Comparison of ENCODE assay signal across 8 mouse cellular contexts in the genomic region with DNA sequence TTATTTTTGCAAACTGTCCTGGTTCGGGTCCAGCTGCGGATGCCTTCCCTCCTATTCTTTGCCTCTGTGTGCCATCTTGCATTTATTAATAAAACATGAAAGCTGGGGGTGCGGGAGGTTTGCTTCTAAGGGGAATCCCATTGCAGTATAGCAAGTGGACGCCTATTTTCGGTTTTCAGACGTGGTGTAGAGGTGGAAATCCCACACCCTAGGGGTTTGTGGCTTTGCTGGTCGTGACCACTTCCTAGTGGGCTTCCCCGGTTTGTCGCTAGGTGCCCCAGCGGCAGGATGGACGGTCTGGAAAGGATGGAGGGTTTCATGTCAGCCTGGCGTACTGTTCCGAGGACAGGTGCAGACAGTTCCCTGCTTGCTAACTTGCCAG. TPM values are rescaled to one million over a fixed set of nuclear protein-coding genes. Genes with fewer than 3 reads are reported as not detected.
DNase-seq lines count a peak whose midpoint lies in the region; ATAC-seq and TF ChIP-seq lines count a peak whose summit lies in the region.

No protein-coding gene starts in this region.

- no peaks in the 10 kb centered on the region for H3K36me3 ChIP-seq in embryonic facial prominence, embryonic 13.5 days
- no peaks in the 10 kb centered on the region for H3K36me3 ChIP-seq in intestine, embryonic 14.5 days (ENCODE audit: control insufficient read depth, insufficient read depth, low read length)
- no peaks in the 10 kb centered on the region for H3K36me3 ChIP-seq in midbrain, embryonic 15.5 days (replicated peaks)

- ATAC-seq in embryonic facial prominence, embryonic 13.5 days (ENCODE audit: insufficient number of reproducible peaks, insufficient read depth, low FRiP score, low TSS enrichment, low read depth) = no peak
- peak; percentile 40 for ATAC-seq in intestine, embryonic 14.5 days (replicated peaks; ENCODE audit: low FRiP score, low TSS enrichment, low read depth)
- ATAC-seq in midbrain, embryonic 15.5 days (replicated peaks) = peak; percentile 47

- peaks cover 32% of the 10 kb centered on the region for H3K4me1 ChIP-seq in embryonic facial prominence, embryonic 13.5 days
- H3K4me1 ChIP-seq in intestine, embryonic 14.5 days (replicated peaks; ENCODE audit: control insufficient read depth, insufficient read depth, low read length) = no peaks in the 10 kb centered on the region
- peaks cover 15% of the 10 kb centered on the region for H3K4me1 ChIP-seq in midbrain, embryonic 15.5 days

- no peak; the same call in none of the 2 replicates for TF ChIP-seq CTCF in left cerebral cortex, adult 2 months (IDR thresholded peaks at IDR 0.05)

- peaks cover 74% of the 10 kb centered on the region for H3K27me3 ChIP-seq in embryonic facial prominence, embryonic 13.5 days
- H3K27me3 ChIP-seq in intestine, embryonic 14.5 days (replicated peaks; ENCODE audit: control insufficient read depth, insufficient read depth, low read length) = peaks cover 52% of the 10 kb centered on the region
- peaks cover 12% of the 10 kb centered on the region for H3K27me3 ChIP-seq in midbrain, embryonic 15.5 days (replicated peaks)

- DNase-seq in left cerebral cortex, adult 2 months (ENCODE audit: extremely low spot score in 1 of 2, low spot score in 2 of 2) = peak in 1 of 2 experiments; percentile 24
- no peak for DNase-seq in left cerebral cortex, adult 11 months (ENCODE audit: low spot score)
- peak; percentile 11 for DNase-seq in NIH3T3 (ENCODE audit: low read depth)
- DNase-seq in intestine, embryonic 14.5 days (ENCODE audit: low spot score) = no peak
- DNase-seq in thymus, postnatal 4 days = peak; percentile 16
- no peak for DNase-seq in yolk sac, embryonic 10.5 days (ENCODE audit: low spot score)

- H3K27ac ChIP-seq in left cerebral cortex, adult 2 months = peak overlapping the region; percentile 86
- no peak overlapping the region for H3K27ac ChIP-seq in embryonic facial prominence, embryonic 13.5 days
- no peak overlapping the region for H3K27ac ChIP-seq in intestine, embryonic 14.5 days (ENCODE audit: low read depth)
- peak overlapping the region; percentile 76 for H3K27ac ChIP-seq in midbrain, embryonic 15.5 days

- intact Hi-C loops in left cerebral cortex, adult 2 months (cut with DNase I) = loop anchor here (5.0 to 10.0 kb wide), 3 partner anchors 180 to 608 kb away; partner anchors contain the start of genes Scaper and Ube2q2

- under 1% methylated on average over 13 of the region's 13 CpGs for WGBS in embryonic facial prominence, embryonic 13.5 days
- WGBS in intestine, embryonic 14.5 days = 1% methylated on average over 13 of the region's 13 CpGs
- under 1% methylated on average over 13 of the region's 13 CpGs for WGBS in midbrain, embryonic 15.5 days

- peak overlapping the region; percentile 93 for H3K4me3 ChIP-seq in left cerebral cortex, adult 2 months
- H3K4me3 ChIP-seq in embryonic facial prominence, embryonic 13.5 days = peak overlapping the region; percentile 75
- H3K4me3 ChIP-seq in intestine, embryonic 14.5 days (ENCODE audit: low read depth, low read length) = peak overlapping the region; percentile 65
- H3K4me3 ChIP-seq in midbrain, embryonic 15.5 days = peak overlapping the region; percentile 54

- H3K9me3 ChIP-seq in embryonic facial prominence, embryonic 13.5 days = no peaks in the 10 kb centered on the region
- no peaks in the 10 kb centered on the region for H3K9me3 ChIP-seq in intestine, embryonic 14.5 days (ENCODE audit: control insufficient read depth, low read length)
- H3K9me3 ChIP-seq in midbrain, embryonic 15.5 days = no peaks in the 10 kb centered on the region

- H3K4me2 ChIP-seq in embryonic facial prominence, embryonic 13.5 days = peak overlapping the region; percentile 85
- H3K4me2 ChIP-seq in intestine, embryonic 14.5 days (ENCODE audit: low read length) = peak overlapping the region; percentile 81
- H3K4me2 ChIP-seq in midbrain, embryonic 15.5 days = peak overlapping the region; percentile 62

- peak overlapping the region; percentile 81 for H3K9ac ChIP-seq in embryonic facial prominence, embryonic 13.5 days
- H3K9ac ChIP-seq in intestine, embryonic 14.5 days (ENCODE audit: low read length) = peak overlapping the region; percentile 38
- H3K9ac ChIP-seq in midbrain, embryonic 15.5 days = peak overlapping the region; percentile 67

RNA-seq across cellular contexts. Expression of gene Tmem266, which starts 0.5 kb away (rescaled TPM):
- 1 to 10 TPM; 7.6 to 8.1 TPM for total RNA-seq in left cerebral cortex, adult 2 months (2021)
- polyA plus RNA-seq in embryonic facial prominence, embryonic 13.5 days (2015; fragmentation: Nextera tagmentation; extraction: Ambion mirVana) = 0.63 and 0.74 TPM in 2 replicates
- polyA plus RNA-seq in intestine, embryonic 14.5 days (2014; fragmentation: Nextera tagmentation; extraction: Ambion mirVana) = 0.54 and 0.77 TPM in 2 replicates
- 5.8 and 6.2 TPM in 2 replicates for polyA plus RNA-seq in midbrain, embryonic 15.5 days (2015; fragmentation: Nextera tagmentation; extraction: Ambion mirVana)

RNA-seq across cellular contexts. Expression of gene Nrg4, which starts 0.6 kb away (rescaled TPM):
- total RNA-seq in left cerebral cortex, adult 2 months (2021) = 1 to 10 TPM; 1.2 to 1.4 TPM
- 1.5 and 2.6 TPM in 2 replicates for polyA plus RNA-seq in embryonic facial prominence, embryonic 13.5 days (2015; fragmentation: Nextera tagmentation; extraction: Ambion mirVana)
- polyA plus RNA-seq in intestine, embryonic 14.5 days (2014; fragmentation: Nextera tagmentation; extraction: Ambion mirVana) = 1.3 and 1.5 TPM in 2 replicates
- 1.1 and 1.6 TPM in 2 replicates for polyA plus RNA-seq in midbrain, embryonic 15.5 days (2015; fragmentation: Nextera tagmentation; extraction: Ambion mirVana)

Comparison
In these comparisons a context has a peak if more than half of its experiments do, and no peak if none do; other contexts are left out.
1. DNase-seq: peak in NIH3T3 (single experiment) and thymus, postnatal 4 days (single experiment); none in left cerebral cortex, adult 11 months (single experiment), intestine, embryonic 14.5 days (single experiment) and yolk sac, embryonic 10.5 days (single experiment).
2. H3K27ac ChIP-seq: peak in left cerebral cortex, adult 2 months (single experiment) and midbrain, embryonic 15.5 days (single experiment); none in embryonic facial prominence, embryonic 13.5 days (single experiment) and intestine, embryonic 14.5 days (single experiment).
3. Peak in every context shown above with its lines, with median percentiles within 50 percentile points of each other: H3K4me3 ChIP-seq, H3K4me2 ChIP-seq and H3K9ac ChIP-seq.